Mouse (Mus musculus): ENCODE data around the gene Ppard. TPM values are rescaled to one million over a fixed set of nuclear protein-coding genes. Genes with fewer than 3 reads are reported as not detected.

Gene Ppard
- polyA plus RNA-seq, 1 experiment, result 6.6 TPM

GRCm38 (mm10) chr17:28294449-28295333 lies 62.2 kb downstream of the Ppard start:
- H3K9me3 ChIP-seq (ENCODE audit: control insufficient read depth, low read length), result peaks cover 5% of the 10 kb centered on the region
- no peak for TF ChIP-seq GATA1 (IDR thresholded peaks at IDR 0.05; ENCODE audit: low read length)
- no peak for TF ChIP-seq TAL1 (IDR thresholded peaks at IDR 0.05; ENCODE audit: low read length)
- no peaks in the 10 kb centered on the region for H3K27me3 ChIP-seq (ENCODE audit: control insufficient read depth)
- H3K4me3 ChIP-seq (replicated peaks), result no peak overlapping the region
- peaks cover 13% of the 10 kb centered on the region for H3K4me1 ChIP-seq (ENCODE audit: control insufficient read depth)
- peaks cover 64% of the 10 kb centered on the region for H3K36me3 ChIP-seq (ENCODE audit: control insufficient read depth)

- no peaks in the 10 kb centered on the region for H3K27me3 ChIP-seq (ENCODE audit: control insufficient read depth)
- H3K4me3 ChIP-seq (replicated peaks), result no peak overlapping the region
- H3K36me3 ChIP-seq (ENCODE audit: control insufficient read depth), result peaks cover 56% of the 10 kb centered on the region
- TF ChIP-seq TAL1 (IDR thresholded peaks at IDR 0.05; ENCODE audit: low read length) (no peak), GATA1 (IDR thresholded peaks at IDR 0.05; ENCODE audit: low read length) (no peak)
- H3K4me1 ChIP-seq (ENCODE audit: control insufficient read depth), result peaks cover 4% of the 10 kb centered on the region
- H3K9me3 ChIP-seq (ENCODE audit: control insufficient read depth, low read length), result no peaks in the 10 kb centered on the region
Measured at GRCm38 (mm10) chr17:28298888-28299287, 66.4 kb downstream of the Ppard start.

GRCm38 (mm10) chr17:28299669-28300320 lies 67.3 kb downstream of the Ppard start:
- TF ChIP-seq GATA1 (IDR thresholded peaks at IDR 0.05; ENCODE audit: low read length), result no peak
- TF ChIP-seq TAL1 (IDR thresholded peaks at IDR 0.05; ENCODE audit: low read length), result no peak
- Histone ChIP-seq H3K36me3 (ENCODE audit: control insufficient read depth) (peaks cover 52% of the 10 kb centered on the region), H3K4me3 (replicated peaks) (no peak overlapping the region), H3K4me1 (ENCODE audit: control insufficient read depth) (peaks cover 4% of the 10 kb centered on the region; the same call in 1 of the 2 replicates), H3K27me3 (ENCODE audit: control insufficient read depth) (no peaks in the 10 kb centered on the region), H3K9me3 (ENCODE audit: control insufficient read depth, low read length) (no peaks in the 10 kb centered on the region)

- no peak for TF ChIP-seq GATA1 (IDR thresholded peaks at IDR 0.05; ENCODE audit: low read length)
- TF ChIP-seq TAL1 (IDR thresholded peaks at IDR 0.05; ENCODE audit: low read length), result no peak
- Histone ChIP-seq H3K27me3 (ENCODE audit: control insufficient read depth) (no peaks in the 10 kb centered on the region), H3K36me3 (ENCODE audit: control insufficient read depth) (peaks cover 46% of the 10 kb centered on the region), H3K4me3 (replicated peaks) (no peak overlapping the region), H3K9me3 (ENCODE audit: control insufficient read depth, low read length) (peaks cover 3% of the 10 kb centered on the region), H3K4me1 (ENCODE audit: control insufficient read depth) (peaks cover 2% of the 10 kb centered on the region; the same call in 1 of the 2 replicates)
Measured at GRCm38 (mm10) chr17:28300323-28300722, 67.8 kb downstream of the Ppard start.

GRCm38 (mm10) chr17:28300850-28301249 lies 68.3 kb downstream of the Ppard start:
- Histone ChIP-seq H3K36me3 (ENCODE audit: control insufficient read depth) (peaks cover 41% of the 10 kb centered on the region), H3K4me1 (ENCODE audit: control insufficient read depth) (peaks cover 2% of the 10 kb centered on the region; the same call in 1 of the 2 replicates), H3K4me3 (replicated peaks) (no peak overlapping the region), H3K9me3 (ENCODE audit: control insufficient read depth, low read length) (peaks cover 5% of the 10 kb centered on the region), H3K27me3 (ENCODE audit: control insufficient read depth) (no peaks in the 10 kb centered on the region)
- no peak for TF ChIP-seq GATA1 (IDR thresholded peaks at IDR 0.05; ENCODE audit: low read length)

GRCm38 (mm10) chr17:28305172-28305571 lies 72.7 kb downstream of the Ppard start:
- Histone ChIP-seq H3K4me3 (replicated peaks) (no peak overlapping the region), H3K4me1 (ENCODE audit: control insufficient read depth) (peaks cover 10% of the 10 kb centered on the region), H3K9me3 (ENCODE audit: control insufficient read depth, low read length) (peaks cover 5% of the 10 kb centered on the region)

GRCm38 (mm10) chr17:28308297-28309195 lies 76.0 kb downstream of the Ppard start:
- peaks cover 22% of the 10 kb centered on the region for H3K4me1 ChIP-seq (ENCODE audit: control insufficient read depth)
- no peaks in the 10 kb centered on the region for H3K27me3 ChIP-seq (ENCODE audit: control insufficient read depth)
- TF ChIP-seq GATA1 (IDR thresholded peaks at IDR 0.05; ENCODE audit: low read length) (no peak), TAL1 (IDR thresholded peaks at IDR 0.05; ENCODE audit: low read length) (no peak)
- peaks cover 5% of the 10 kb centered on the region for H3K9me3 ChIP-seq (ENCODE audit: control insufficient read depth, low read length)
- no peak overlapping the region for H3K4me3 ChIP-seq (replicated peaks)
- no peaks in the 10 kb centered on the region for H3K36me3 ChIP-seq (ENCODE audit: control insufficient read depth)

More at GRCm38 (mm10) chr17:28305172-28305571, 72.7 kb downstream of the Ppard start:
- Histone ChIP-seq H3K27me3 (ENCODE audit: control insufficient read depth) (no peaks in the 10 kb centered on the region), H3K36me3 (ENCODE audit: control insufficient read depth) (peaks cover 7% of the 10 kb centered on the region)
- no peak for TF ChIP-seq TAL1 (IDR thresholded peaks at IDR 0.05; ENCODE audit: low read length)
- TF ChIP-seq GATA1 (IDR thresholded peaks at IDR 0.05; ENCODE audit: low read length), result no peak

- Histone ChIP-seq H3K27me3 (ENCODE audit: control insufficient read depth) (no peaks in the 10 kb centered on the region), H3K4me3 (replicated peaks) (no peak overlapping the region), H3K36me3 (ENCODE audit: control insufficient read depth) (peaks cover 8% of the 10 kb centered on the region), H3K4me1 (ENCODE audit: control insufficient read depth) (peaks cover 42% of the 10 kb centered on the region), H3K9me3 (ENCODE audit: control insufficient read depth, low read length) (no peaks in the 10 kb centered on the region; the same call in 1 of the 2 replicates)
- no peak for TF ChIP-seq TAL1 (IDR thresholded peaks at IDR 0.05; ENCODE audit: low read length)
- TF ChIP-seq GATA1 (IDR thresholded peaks at IDR 0.05; ENCODE audit: low read length), result no peak
Measured at GRCm38 (mm10) chr17:28310831-28311230, 78.3 kb downstream of the Ppard start.

All from erythroblast, embryonic 14.5 days (primary cell).